Mouse (Mus musculus): ENCODE results near the gene Ushbp1. TPM values are rescaled to one million over a fixed set of nuclear protein-coding genes. Genes with fewer than 3 reads are reported as not detected.
A peak's percentile ranks its signal among the peaks of the same experiment; 100 is the strongest.

Gene Ushbp1
- total and polyA plus RNA-seq, 3 experiments, result not detected

- dilution Hi-C loops (cut with MboI; ENCODE audit: extremely low pct_ligation_motif_present, extremely low pct_unique_long_range_greater_than_20kb, low sequenced_read_pairs), result no loop called here
- in situ Hi-C loops (cut with MboI; ENCODE audit: low pct_ligation_motif_present, low pct_unique_long_range_greater_than_20kb, low sequenced_read_pairs), result no loop called here
- H3K36me3 ChIP-seq (replicated peaks in 1 of 2; ENCODE audit: control insufficient read depth in 1 of 2, insufficient read depth in 1 of 2, low read length in 1 of 2), result no peaks in the 10 kb centered on the region
- H3K79me2 ChIP-seq (replicated peaks; ENCODE audit: control insufficient read depth, extremely low read depth, insufficient read depth, poor library complexity, severe bottlenecking), result no peaks in the 10 kb centered on the region
- H3K27me3 ChIP-seq (replicated peaks), result no peaks in the 10 kb centered on the region
- no peak overlapping the region for H3K4me3 ChIP-seq (replicated peaks in 1 of 3; ENCODE audit: low read depth in 2 of 3, low read length in 2 of 3, poor library complexity in 1 of 3)
- H3K27ac ChIP-seq (ENCODE audit: insufficient read depth, low read depth), result no peak overlapping the region
- no peak overlapping the region for H3K9ac ChIP-seq (ENCODE audit: insufficient read depth, low read depth)
- DNase-seq (ENCODE audit: extremely low read depth), result no peak
- H3K4me1 ChIP-seq (ENCODE audit: control insufficient read depth in 1 of 2, insufficient read depth in 2 of 2), result peaks cover 15 to 41% of the 10 kb centered on the region in 2 experiments
- no peak overlapping the region for H3K4me2 ChIP-seq (ENCODE audit: insufficient read depth, low read depth, poor library complexity, severe bottlenecking)
- no peak for TF ChIP-seq MAFK (IDR thresholded peaks at IDR 0.05; ENCODE audit: insufficient replicate concordance, low read length)
- no peak for TF ChIP-seq CHD1 (IDR thresholded peaks at IDR 0.05; ENCODE audit: low read depth, low read length)
- TF ChIP-seq MAZ (IDR thresholded peaks at IDR 0.05; ENCODE audit: low read depth, low read length), result no peak
- TF ChIP-seq PAX5 (IDR thresholded peaks at IDR 0.05; ENCODE audit: low read length), result no peak
- TF ChIP-seq UBTF (IDR thresholded peaks at IDR 0.05; ENCODE audit: low read depth, low read length), result no peak
- TF ChIP-seq USF1 (IDR thresholded peaks at IDR 0.05; ENCODE audit: low read depth, low read length), result no peak
- no peak for TF ChIP-seq ELF1 (IDR thresholded peaks at IDR 0.05; ENCODE audit: low read depth, low read length)
- no peak for TF ChIP-seq MEF2A (IDR thresholded peaks at IDR 0.05; ENCODE audit: borderline replicate concordance, low read depth, low read length)
- TF ChIP-seq USF2 (conservative IDR thresholded peaks at IDR 0.05; ENCODE audit: low read depth, low read length), result no peak
- no peak for TF ChIP-seq SIN3A (IDR thresholded peaks at IDR 0.05; ENCODE audit: low read length)
- H3K9me3 ChIP-seq (replicated peaks; ENCODE audit: low read length), result no peaks in the 10 kb centered on the region
Observed at GRCm38 (mm10) chr8:71383860-71384259, 11.7 kb downstream of the Ushbp1 start.

- H3K9ac ChIP-seq (ENCODE audit: insufficient read depth, low read depth), result no peak overlapping the region
- no peak overlapping the region for H3K27ac ChIP-seq (ENCODE audit: insufficient read depth, low read depth)
- no peak overlapping the region for H3K4me3 ChIP-seq (replicated peaks in 1 of 3; ENCODE audit: low read depth in 2 of 3, low read length in 2 of 3, poor library complexity in 1 of 3)
- H3K27me3 ChIP-seq (replicated peaks), result no peaks in the 10 kb centered on the region
- H3K36me3 ChIP-seq (replicated peaks in 1 of 2; ENCODE audit: control insufficient read depth in 1 of 2, insufficient read depth in 1 of 2, low read length in 1 of 2), result peaks cover 0 to 3% of the 10 kb centered on the region in 2 experiments
- DNase-seq (ENCODE audit: extremely low read depth), result no peak
- TF ChIP-seq USF2 (conservative IDR thresholded peaks at IDR 0.05; ENCODE audit: low read depth, low read length), result no peak
- in situ Hi-C loops (cut with MboI; ENCODE audit: low pct_ligation_motif_present, low pct_unique_long_range_greater_than_20kb, low sequenced_read_pairs), result no loop called here
- no peaks in the 10 kb centered on the region for H3K79me2 ChIP-seq (replicated peaks; ENCODE audit: control insufficient read depth, extremely low read depth, insufficient read depth, poor library complexity, severe bottlenecking)
- dilution Hi-C loops (cut with MboI; ENCODE audit: extremely low pct_ligation_motif_present, extremely low pct_unique_long_range_greater_than_20kb, low sequenced_read_pairs), result no loop called here
- no peaks in the 10 kb centered on the region for H3K9me3 ChIP-seq (replicated peaks; ENCODE audit: low read length)
- no peak overlapping the region for H3K4me2 ChIP-seq (ENCODE audit: insufficient read depth, low read depth, poor library complexity, severe bottlenecking)
- H3K4me1 ChIP-seq (ENCODE audit: control insufficient read depth in 1 of 2, insufficient read depth in 2 of 2), result peaks cover 15 to 45% of the 10 kb centered on the region in 2 experiments
Observed at GRCm38 (mm10) chr8:71383396-71383795, 12.2 kb downstream of the Ushbp1 start.

GRCm38 (mm10) chr8:71381971-71382961 is 13.3 kb downstream of the Ushbp1 start:
- no peaks in the 10 kb centered on the region for H3K27me3 ChIP-seq (replicated peaks)
- in situ Hi-C loops (cut with MboI; ENCODE audit: low pct_ligation_motif_present, low pct_unique_long_range_greater_than_20kb, low sequenced_read_pairs), result no loop called here
- no peak for TF ChIP-seq RAD21 (IDR thresholded peaks at IDR 0.05; ENCODE audit: low read depth, low read length)
- TF ChIP-seq KAT2A (IDR thresholded peaks at IDR 0.05; ENCODE audit: insufficient replicate concordance, low read length), result no peak
- TF ChIP-seq NELFE (IDR thresholded peaks at IDR 0.05; ENCODE audit: low read depth, low read length), result no peak
- TF ChIP-seq ETS1 (conservative IDR thresholded peaks at IDR 0.05; ENCODE audit: low read depth, low read length), result no peak
- no peak for TF ChIP-seq GABPA (IDR thresholded peaks at IDR 0.05; ENCODE audit: insufficient replicate concordance, low read depth, low read length)
- peak; percentile 27; the same call in 1 of the 2 replicates for TF ChIP-seq MXI1 (IDR thresholded peaks at IDR 0.05; ENCODE audit: low read depth, low read length)
- TF ChIP-seq E2F4 (IDR thresholded peaks at IDR 0.05; ENCODE audit: insufficient replicate concordance, low read depth, low read length), result no peak
- TF ChIP-seq BHLHE40 (IDR thresholded peaks at IDR 0.05; ENCODE audit: low read depth, low read length), result no peak
- TF ChIP-seq CHD2 (IDR thresholded peaks at IDR 0.05; ENCODE audit: low read length), result 0 out of 2 replicates have a peak, but pooled peaks have one; percentile 7
- 0 out of 2 replicates have a peak, but pooled peaks have one; percentile 25 for TF ChIP-seq POLR2A (IDR thresholded peaks at IDR 0.05; ENCODE audit: low read depth, low read length)
- TF ChIP-seq MEF2A (IDR thresholded peaks at IDR 0.05; ENCODE audit: borderline replicate concordance, low read depth, low read length), result no peak
- TF ChIP-seq USF1 (IDR thresholded peaks at IDR 0.05; ENCODE audit: low read depth, low read length), result no peak
- no peak for TF ChIP-seq JUND (conservative IDR thresholded peaks at IDR 0.05; ENCODE audit: low read depth, low read length)
- peak; percentile 60 for TF ChIP-seq NRF1 (IDR thresholded peaks at IDR 0.05; ENCODE audit: low read depth, low read length)
- no peak for TF ChIP-seq RCOR1 (conservative IDR thresholded peaks at IDR 0.05; ENCODE audit: low read depth, low read length)

More at GRCm38 (mm10) chr8:71381971-71382961, 13.3 kb downstream of the Ushbp1 start:
- Histone ChIP-seq H3K4me2 (ENCODE audit: insufficient read depth, low read depth, poor library complexity, severe bottlenecking) (peak overlapping the region; percentile 47), H3K9ac (ENCODE audit: insufficient read depth, low read depth) (peak overlapping the region; percentile 26), H3K36me3 (replicated peaks in 1 of 2; ENCODE audit: control insufficient read depth in 1 of 2, insufficient read depth in 1 of 2, low read length in 1 of 2) (peaks cover 0 to 13% of the 10 kb centered on the region in 2 experiments), H3K4me1 (ENCODE audit: control insufficient read depth in 1 of 2, insufficient read depth in 2 of 2) (peaks cover 15 to 48% of the 10 kb centered on the region in 2 experiments), H3K79me2 (replicated peaks; ENCODE audit: control insufficient read depth, extremely low read depth, insufficient read depth, poor library complexity, severe bottlenecking) (no peaks in the 10 kb centered on the region), H3K9me3 (replicated peaks; ENCODE audit: low read length) (no peaks in the 10 kb centered on the region), H3K4me3 (replicated peaks in 1 of 3; ENCODE audit: low read depth in 2 of 3, low read length in 2 of 3, poor library complexity in 1 of 3) (peak overlapping the region; percentile 30 to 62 (median 52)), H3K27ac (ENCODE audit: insufficient read depth, low read depth) (no peak overlapping the region)
- peak; percentile 58 for DNase-seq (ENCODE audit: extremely low read depth)
- dilution Hi-C loops (cut with MboI; ENCODE audit: extremely low pct_ligation_motif_present, extremely low pct_unique_long_range_greater_than_20kb, low sequenced_read_pairs), result no loop called here

Data from CH12.LX (cell line).